Mouse (Mus musculus) ES-E14 (cell line): ENCODE measurements around the gene Rptor. TPM values are rescaled to one million over a fixed set of nuclear protein-coding genes. Genes with fewer than 3 reads are reported as not detected.

Experiments used
- DNase-seq: peaks from one replicate; pipeline ENCODE4 v3.0.0-alpha.2; 2013; ENCODE audit warnings: low read depth, low spot score
- H3K27ac ChIP-seq: 2 replicates; pipeline ENCODE4 v1.5.1; 2012; ENCODE audit warnings: low read depth, mild to moderate bottlenecking, low read length, moderate library complexity, mixed read lengths; ENCODE audit not compliant: poor library complexity, insufficient read depth, severe bottlenecking
- H3K36me3 ChIP-seq: 2 replicates; pipeline ENCODE4 v1.6.1; 2012; ENCODE audit warnings: mild to moderate bottlenecking, low read length, moderate library complexity, mixed read lengths; ENCODE audit not compliant: control insufficient read depth, poor library complexity, insufficient read depth, severe bottlenecking
- H3K4me1 ChIP-seq, 2 experiments: fragments of 150-350 bp in 1 of 2; sonication (generic) in 1 of 2; 2 replicates each; pipeline ENCODE4 v1.6.1; 2012; ENCODE audit warnings: low read length in 2 of 2, mild to moderate bottlenecking in 1 of 2, mixed read lengths in 1 of 2; ENCODE audit not compliant: control insufficient read depth in 2 of 2, insufficient read depth in 2 of 2, poor library complexity in 1 of 2
- H3K4me3 ChIP-seq, 2 experiments: fragments of 150-350 bp in 1 of 2; sonication (generic) in 1 of 2; 2 replicates each; pipeline ENCODE4 v1.5.1; 2012; ENCODE audit warnings: low read length in 2 of 2, low read depth in 1 of 2, mild to moderate bottlenecking in 1 of 2, mixed read lengths in 1 of 2; ENCODE audit not compliant: insufficient read depth in 1 of 2, poor library complexity in 1 of 2, severe bottlenecking in 1 of 2
- H3K9ac ChIP-seq: 2 replicates; pipeline ENCODE4 v1.6.1; 2012; ENCODE audit warnings: low read depth, mild to moderate bottlenecking, low read length, mixed read lengths; ENCODE audit not compliant: poor library complexity, insufficient read depth, severe bottlenecking
- H3K9me3 ChIP-seq: fragments of 150-350 bp; sonication (generic); 2 replicates; pipeline ENCODE4 v1.6.1; 2012; ENCODE audit warnings: low read depth, mild to moderate bottlenecking, low read length; ENCODE audit not compliant: control insufficient read depth, insufficient read depth
- CHD2 ChIP-seq: IDR thresholded peaks from 2 replicates; pipeline ENCODE4 v1.6.1; 2014; ENCODE audit warnings: mild to moderate bottlenecking, low read depth, low read length, inconsistent platforms
- HCFC1 ChIP-seq: IDR thresholded peaks from 2 replicates; pipeline ENCODE4 v1.6.1; 2012; ENCODE audit warnings: low read length, inconsistent platforms, borderline replicate concordance; ENCODE audit not compliant: insufficient read depth
- MAFK ChIP-seq: IDR thresholded peaks from 2 replicates; pipeline ENCODE4 v1.6.1; 2014; ENCODE audit warnings: mild to moderate bottlenecking, low read depth, low read length, inconsistent platforms; ENCODE audit not compliant: insufficient read depth
- ZC3H11A ChIP-seq: IDR thresholded peaks from 2 replicates; pipeline ENCODE4 v1.6.1; 2012; ENCODE audit warnings: low read depth, mild to moderate bottlenecking, inconsistent platforms, low read length, borderline replicate concordance
- ZNF384 ChIP-seq: IDR thresholded peaks from 2 replicates; pipeline ENCODE4 v1.6.1; 2012; ENCODE audit warnings: low read depth, low read length, inconsistent platforms
- in situ Hi-C, 2 experiments: fragments of 600-800 bp; cut with MboI; formaldehyde crosslinking; loops; one replicate each; pipeline ENCODE4 v1.15.1; 2025; ENCODE audit warnings: low sequenced_read_pairs in 2 of 2, inconsistent platforms in 1 of 2; ENCODE audit not compliant: unreplicated experiment in 2 of 2
- total RNA-seq: library from RNA; depleted of rRNA; stranded (reverse); fragments of 300-350 nt; gene quantifications from 2 replicates; pipeline ENCODE4 v1.2.3, GENCODE M21; 2012

Rptor gene
- total RNA-seq, 1 experiment: 59.7 TPM

- no peak for DNase-seq
- Histone ChIP-seq H3K9me3 (no peaks in the 10 kb centered on the region), H3K4me1 (peaks cover 0 to 30% of the 10 kb centered on the region in 2 experiments; a peak in 1 of 4 replicates), H3K4me3 (peak overlapping the region; percentile 90 to 97), H3K27ac (peak overlapping the region; percentile 3; the same call in 1 of the 2 replicates), H3K36me3 (peaks cover 10% of the 10 kb centered on the region; the same call in 1 of the 2 replicates), H3K9ac (peak overlapping the region; percentile 98)
- no peak for TF ChIP-seq CHD2
- no peak for TF ChIP-seq HCFC1
- TF ChIP-seq ZNF384: no peak
- no peak for TF ChIP-seq MAFK
- no peak for TF ChIP-seq ZC3H11A
- in situ Hi-C loops: loop anchor here in 1 of 2 experiments (25.0 kb wide), 1 partner anchor 401 kb away; no protein-coding TSS in a partner anchor
Measured at GRCm38 (mm10) chr11:119912845-119913244, 310.1 kb downstream of the Rptor start.

GRCm38 (mm10) chr11:119913291-119913934 lies 310.7 kb downstream of the Rptor start, which contains the start of gene Chmp6:
Chmp6 (plus strand) TSS chr11:119913441.
- Histone ChIP-seq H3K36me3 (peaks cover 15% of the 10 kb centered on the region; the same call in 1 of the 2 replicates), H3K27ac (peak within 1 kb of the TSS; percentile 58), H3K9me3 (no peaks in the 10 kb centered on the region), H3K4me1 (peaks cover 0 to 30% of the 10 kb centered on the region in 2 experiments; a peak in 1 of 4 replicates), H3K9ac (peak within 1 kb of the TSS; percentile 98), H3K4me3 (peak within 1 kb of the TSS; percentile 90 to 97)
- in situ Hi-C loops: loop anchor here in 1 of 2 experiments (25.0 kb wide), 1 partner anchor 401 kb away; no protein-coding TSS in a partner anchor
- TF ChIP-seq CHD2: no peak
- TF ChIP-seq ZNF384: no peak
- peak; percentile 72; the same call in 1 of the 2 replicates for TF ChIP-seq HCFC1
- TF ChIP-seq MAFK: no peak
- no peak for TF ChIP-seq ZC3H11A
- no peak for DNase-seq

DNA sequence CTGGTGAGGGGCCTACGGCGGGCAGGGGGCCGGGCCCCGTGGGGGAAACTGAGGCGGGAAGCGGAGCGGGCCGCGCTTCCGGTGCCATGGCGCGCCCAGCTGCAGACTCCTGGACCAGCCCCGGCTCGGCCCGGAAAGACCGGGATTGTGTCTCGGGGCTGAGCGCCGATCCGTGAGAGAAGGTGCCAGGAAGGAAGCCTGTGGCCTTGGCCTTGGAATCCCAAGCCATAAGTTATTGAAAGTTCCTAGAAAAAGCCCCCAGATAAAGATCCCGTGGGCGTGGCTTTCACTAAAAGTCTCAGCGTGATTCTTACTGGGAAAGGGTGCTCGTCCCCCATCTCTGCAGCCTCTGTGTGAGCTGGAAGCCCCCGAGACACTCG lies 311.2 kb downstream of the Rptor start:
- in situ Hi-C loops: loop anchor here in 1 of 2 experiments (25.0 kb wide), 1 partner anchor 402 kb away; no protein-coding TSS in a partner anchor
- TF ChIP-seq HCFC1 (no peak), CHD2 (no peak), MAFK (no peak)
- H3K4me1 ChIP-seq: peaks cover 0 to 28% of the 10 kb centered on the region in 2 experiments; a peak in 1 of 4 replicates
- no peak for DNase-seq
- H3K9ac ChIP-seq: peak overlapping the region; percentile 98
- H3K9me3 ChIP-seq: no peaks in the 10 kb centered on the region
- H3K36me3 ChIP-seq: peaks cover 20% of the 10 kb centered on the region; the same call in 1 of the 2 replicates
- H3K4me3 ChIP-seq: peak overlapping the region; percentile 90 to 97
- peak overlapping the region; percentile 58; the same call in 1 of the 2 replicates for H3K27ac ChIP-seq

GRCm38 (mm10) chr11:119914381-119914780 lies 311.7 kb downstream of the Rptor start:
- no peaks in the 10 kb centered on the region for H3K9me3 ChIP-seq
- peaks cover 20% of the 10 kb centered on the region; the same call in 1 of the 2 replicates for H3K36me3 ChIP-seq
- H3K27ac ChIP-seq: no peak overlapping the region
- H3K9ac ChIP-seq: peak overlapping the region; percentile 98
- in situ Hi-C loops: loop anchor here in 1 of 2 experiments (25.0 kb wide), 1 partner anchor 402 kb away; no protein-coding TSS in a partner anchor
- peak overlapping the region; percentile 90 to 97 for H3K4me3 ChIP-seq
- peaks cover 0 to 27% of the 10 kb centered on the region in 2 experiments; a peak in 1 of 4 replicates for H3K4me1 ChIP-seq
- DNase-seq: no peak
- TF ChIP-seq ZNF384 (no peak), CHD2 (no peak), MAFK (no peak), HCFC1 (no peak), ZC3H11A (no peak)
